Mouse (Mus musculus): ENCODE results near the gene Cnppd1.

- TF ChIP-seq POLR2A (IDR thresholded peaks at IDR 0.05; ENCODE audit: insufficient read depth, low read depth, low read length): no peak
- no peak for TF ChIP-seq CTCF (IDR thresholded peaks at IDR 0.05)
- no peak for TF ChIP-seq EP300 (IDR thresholded peaks at IDR 0.05; ENCODE audit: insufficient read depth, low read depth, low read length)
These were observed 1.8 kb downstream of the Cnppd1 start for GRCm38 (mm10) chr1:75140601-75141190.
